Mouse (Mus musculus) kidney, embryonic 14.5 days (tissue): ENCODE data around the gene Tmem132c. TPM values are rescaled to one million over a fixed set of nuclear protein-coding genes. Genes with fewer than 3 reads are reported as not detected.

Experiments used
- ATAC-seq: fragments of 200-750 bp; cut with Nextera tagmentation; 2 replicates; pipeline ENCODE4 v1.8.0; 2017; ENCODE audit warnings: moderate number of reproducible peaks, mild to moderate bottlenecking, moderate TSS enrichment, moderate library complexity; ENCODE audit not compliant: low FRiP score, low TSS enrichment
- H3K27ac ChIP-seq: fragments of 300-500 bp; sonication (generic); 2 replicates; pipeline ENCODE4 v1.5.1; 2014; ENCODE audit warnings: low read depth, mild to moderate bottlenecking, low read length, moderate library complexity, mixed read lengths
- H3K27me3 ChIP-seq: fragments of 300-500 bp; sonication (generic); 2 replicates; pipeline ENCODE4 v1.6.1; 2014; ENCODE audit warnings: mild to moderate bottlenecking, low read length; ENCODE audit not compliant: control insufficient read depth, insufficient read depth
- H3K36me3 ChIP-seq: fragments of 300-500 bp; sonication (generic); 2 replicates; pipeline ENCODE4 v1.6.1; 2014; ENCODE audit warnings: low read length, mixed read lengths; ENCODE audit not compliant: control insufficient read depth, insufficient read depth
- H3K4me1 ChIP-seq: fragments of 300-500 bp; sonication (generic); 2 replicates; pipeline ENCODE4 v1.6.1; 2014; ENCODE audit warnings: low read length, mixed read lengths; ENCODE audit not compliant: control insufficient read depth, insufficient read depth
- H3K4me2 ChIP-seq: fragments of 300-500 bp; sonication (generic); replicated peaks from 2 replicates; pipeline ENCODE4 v1.6.1; 2014; ENCODE audit warnings: low read depth, mild to moderate bottlenecking, low read length
- H3K4me3 ChIP-seq: fragments of 300-500 bp; sonication (generic); 2 replicates; pipeline ENCODE4 v1.5.1; 2014; ENCODE audit warnings: mild to moderate bottlenecking, low read length
- H3K9ac ChIP-seq: fragments of 300-500 bp; sonication (generic); 2 replicates; pipeline ENCODE4 v1.6.1; 2014; ENCODE audit warnings: low read depth, mild to moderate bottlenecking, low read length, moderate library complexity
- H3K9me3 ChIP-seq: fragments of 300-500 bp; sonication (generic); 2 replicates; pipeline ENCODE4 v1.6.1; 2016; ENCODE audit warnings: low read length; ENCODE audit not compliant: control insufficient read depth
- WGBS: fragments of 180-500 bp; shearing (Covaris S2); extraction: QIAGEN DNeasy Blood & Tissue Kit; methylation state at CpG from one replicate; pipeline ENCODE4 v1.1.7; 2014; 5-methylcytosine and 5-hydroxymethylcytosine counted together
- polyA plus RNA-seq: library from polyadenylated mRNA; unstranded; fragments of >200 nt; fragmentation: Nextera tagmentation; extraction: Ambion mirVana; gene quantifications from 2 replicates; pipeline ENCODE4 v1.2.1, GENCODE M21; 2014

Tmem132c gene
- polyA plus RNA-seq, 1 experiment from 2014 or later: 0.77 TPM

DNA sequence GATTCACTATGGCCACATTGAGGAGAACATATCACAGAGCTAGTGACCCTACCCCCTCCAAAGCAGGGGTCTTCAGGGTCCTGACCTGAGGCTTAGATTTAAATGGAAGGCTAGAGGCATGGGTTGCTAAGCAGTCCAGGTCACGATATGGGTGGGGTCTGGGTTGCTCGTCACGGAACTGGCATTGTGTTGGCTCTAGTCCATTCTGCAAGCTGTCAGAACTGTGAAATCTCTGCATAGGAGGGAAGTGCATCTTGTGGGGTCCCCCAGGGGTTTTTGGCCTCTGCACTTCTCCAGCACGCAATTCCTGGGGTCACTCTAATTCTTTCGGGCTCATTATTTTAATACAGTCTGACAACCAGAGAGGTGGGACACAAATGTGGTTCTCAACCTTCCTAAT lies 55.9 kb downstream of the Tmem132c start:
- no peaks in the 10 kb centered on the region for H3K36me3 ChIP-seq
- 60% methylated on average over 5 of the region's 5 CpGs for WGBS
- no peak for ATAC-seq
- H3K4me3 ChIP-seq: no peak overlapping the region
- H3K4me1 ChIP-seq: peaks cover 3% of the 10 kb centered on the region; the same call in 1 of the 2 replicates
- no peak overlapping the region for H3K27ac ChIP-seq
- H3K9me3 ChIP-seq: no peaks in the 10 kb centered on the region
- H3K9ac ChIP-seq: no peak overlapping the region
- no peaks in the 10 kb centered on the region for H3K27me3 ChIP-seq
- no peak overlapping the region for H3K4me2 ChIP-seq

DNA sequence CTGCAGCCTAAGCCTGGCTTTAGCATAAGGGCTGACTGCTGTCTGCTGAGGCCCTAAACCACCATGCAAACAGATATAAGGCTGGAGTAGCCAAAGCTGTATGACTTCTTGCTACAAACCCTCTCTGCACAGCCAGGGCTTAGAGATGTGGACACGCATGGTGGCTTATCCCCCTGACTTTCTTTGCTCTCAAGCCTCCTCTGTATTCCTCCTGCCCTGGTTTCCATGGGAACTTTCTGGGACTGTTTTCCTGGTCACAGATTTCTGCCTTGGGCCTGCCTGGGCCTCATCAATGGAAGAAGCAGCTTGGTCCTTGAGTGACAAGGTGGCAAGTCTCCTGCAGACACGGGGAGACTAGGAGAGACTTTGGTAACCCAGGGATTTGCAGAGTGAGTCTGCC lies 56.5 kb downstream of the Tmem132c start:
- H3K36me3 ChIP-seq: no peaks in the 10 kb centered on the region
- H3K9ac ChIP-seq: no peak overlapping the region
- 47% methylated on average over 2 of the region's 2 CpGs for WGBS
- H3K27me3 ChIP-seq: no peaks in the 10 kb centered on the region
- H3K9me3 ChIP-seq: no peaks in the 10 kb centered on the region
- H3K4me1 ChIP-seq: peaks cover 3% of the 10 kb centered on the region; the same call in 1 of the 2 replicates
- H3K27ac ChIP-seq: no peak overlapping the region
- H3K4me3 ChIP-seq: no peak overlapping the region
- H3K4me2 ChIP-seq: no peak overlapping the region
- peak; percentile 41; the same call in 1 of the 2 replicates for ATAC-seq

DNA sequence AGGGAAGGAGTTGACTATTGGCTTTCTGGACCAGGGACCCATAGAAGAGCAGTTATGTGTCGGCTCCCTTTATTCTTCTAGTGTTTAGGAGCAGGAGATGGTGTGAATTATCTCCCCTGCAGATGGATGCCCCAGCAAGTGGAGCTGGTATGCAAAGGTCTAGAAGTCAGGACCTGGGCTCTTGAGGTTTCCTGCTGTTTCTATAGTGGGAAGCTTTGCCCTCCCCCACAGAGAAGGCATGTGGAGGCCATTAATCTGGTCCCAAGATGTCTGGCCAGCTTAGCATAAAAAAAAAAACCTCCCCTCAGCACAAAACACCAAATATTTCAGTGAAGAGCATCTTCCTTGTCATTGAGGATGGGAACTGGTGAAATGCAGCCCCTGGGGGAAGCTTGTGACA lies 57.4 kb downstream of the Tmem132c start:
- H3K27me3 ChIP-seq: no peaks in the 10 kb centered on the region
- WGBS: 11% methylated on average over 1 of the region's 1 CpGs
- no peak overlapping the region for H3K27ac ChIP-seq
- H3K36me3 ChIP-seq: no peaks in the 10 kb centered on the region
- H3K4me2 ChIP-seq: no peak overlapping the region
- H3K9me3 ChIP-seq: no peaks in the 10 kb centered on the region
- ATAC-seq: no peak
- H3K4me3 ChIP-seq: no peak overlapping the region
- H3K4me1 ChIP-seq: peaks cover 3% of the 10 kb centered on the region; the same call in 1 of the 2 replicates
- no peak overlapping the region for H3K9ac ChIP-seq

DNA sequence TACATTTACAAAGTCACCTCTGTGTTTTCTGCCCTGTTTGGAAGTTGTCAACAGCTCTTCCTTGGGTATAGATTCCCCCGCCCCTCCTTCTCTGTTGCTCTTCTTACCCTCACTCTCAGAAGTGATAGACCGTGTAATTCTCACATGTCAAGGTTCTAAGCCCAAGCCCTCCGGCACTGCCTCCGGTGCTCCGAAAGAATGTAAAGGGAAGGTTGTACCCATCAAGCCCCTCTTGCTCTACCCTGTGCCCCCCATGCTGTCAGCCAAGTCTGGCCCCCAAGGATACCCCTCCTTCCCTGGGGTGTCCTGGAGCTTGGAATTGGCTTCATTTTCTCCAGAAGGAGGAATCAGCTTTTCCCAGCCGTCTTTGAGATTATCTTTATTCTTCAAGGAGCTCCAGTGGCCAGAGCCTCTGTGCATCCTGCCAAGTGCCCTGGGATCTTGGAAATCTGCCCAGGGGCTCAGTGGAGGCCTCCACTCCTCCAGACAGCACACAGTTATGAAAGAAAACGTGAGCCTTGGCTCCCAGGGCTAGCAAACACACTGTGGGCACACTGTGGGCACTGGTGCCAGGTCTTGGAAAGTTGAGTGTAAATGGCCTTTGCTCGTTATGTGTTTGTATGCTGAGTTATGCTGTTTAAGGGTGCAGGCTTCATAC lies 59.1 kb downstream of the Tmem132c start:
- Histone ChIP-seq H3K9me3 (no peaks in the 10 kb centered on the region), H3K4me2 (no peak overlapping the region), H3K4me3 (no peak overlapping the region), H3K4me1 (peaks cover 3% of the 10 kb centered on the region; the same call in 1 of the 2 replicates), H3K9ac (no peak overlapping the region), H3K27ac (no peak overlapping the region), H3K27me3 (no peaks in the 10 kb centered on the region), H3K36me3 (no peaks in the 10 kb centered on the region)
- no peak for ATAC-seq
- 32% methylated on average over 8 of the region's 8 CpGs for WGBS

- Histone ChIP-seq H3K9me3 (no peaks in the 10 kb centered on the region), H3K9ac (no peak overlapping the region), H3K4me1 (0 out of 2 replicates have a peak, but pooled peaks cover 3% of the 10 kb centered on the region), H3K27me3 (no peaks in the 10 kb centered on the region), H3K27ac (no peak overlapping the region), H3K36me3 (no peaks in the 10 kb centered on the region), H3K4me3 (no peak overlapping the region), H3K4me2 (no peak overlapping the region)
- no peak for ATAC-seq
- 68% methylated on average over 5 of the region's 5 CpGs for WGBS
These were observed 63.7 kb downstream of the Tmem132c start for GRCm38 (mm10) chr5:127305312-127305711.

DNA sequence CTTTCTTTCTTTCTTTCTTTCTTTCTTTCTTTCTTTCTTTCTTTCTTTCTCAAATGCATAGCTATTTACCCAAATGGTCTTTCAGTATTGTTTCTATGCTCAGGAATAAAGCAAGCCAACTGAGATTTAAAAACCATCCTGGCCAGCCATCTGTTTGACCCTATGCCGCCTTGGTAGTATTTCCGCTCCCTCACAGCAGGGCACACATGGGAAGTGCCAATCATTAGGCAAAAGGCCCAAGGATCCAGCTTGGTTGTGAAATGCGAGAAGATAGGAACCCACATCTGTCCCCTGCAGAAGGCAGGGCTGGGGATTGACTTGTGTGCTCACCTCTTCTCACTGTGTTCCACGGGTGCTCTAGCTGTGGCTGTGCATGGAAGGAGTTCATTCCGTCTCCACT lies 64.1 kb downstream of the Tmem132c start:
- no peak overlapping the region for H3K4me2 ChIP-seq
- no peaks in the 10 kb centered on the region for H3K36me3 ChIP-seq
- no peak overlapping the region for H3K27ac ChIP-seq
- WGBS: 33% methylated on average over 5 of the region's 5 CpGs
- no peaks in the 10 kb centered on the region for H3K9me3 ChIP-seq
- no peak for ATAC-seq
- 0 out of 2 replicates have a peak, but pooled peaks cover 2% of the 10 kb centered on the region for H3K4me1 ChIP-seq
- H3K9ac ChIP-seq: no peak overlapping the region
- no peaks in the 10 kb centered on the region for H3K27me3 ChIP-seq
- no peak overlapping the region for H3K4me3 ChIP-seq

DNA sequence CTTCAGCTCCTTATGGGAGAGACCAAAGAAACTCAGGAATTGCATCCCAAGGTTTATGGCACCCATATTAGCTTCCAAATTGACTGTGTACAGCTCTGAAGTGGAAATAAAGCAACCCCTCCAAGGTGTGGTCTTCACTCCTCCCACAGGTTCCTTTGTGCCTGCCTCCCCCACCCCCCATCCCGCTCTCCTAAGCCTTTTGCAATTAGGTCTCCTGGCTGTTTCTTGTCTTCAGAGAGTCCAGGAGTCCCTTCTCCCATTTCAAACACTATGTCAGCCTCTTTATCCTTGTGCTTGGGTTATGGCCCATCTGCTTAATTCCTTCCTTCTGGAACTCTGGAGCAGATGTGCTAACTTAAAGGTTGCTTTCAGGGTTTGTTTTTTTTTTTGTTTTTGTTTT lies 65.1 kb downstream of the Tmem132c start:
- Histone ChIP-seq H3K4me2 (no peak overlapping the region), H3K9ac (no peak overlapping the region), H3K27ac (no peak overlapping the region), H3K27me3 (no peaks in the 10 kb centered on the region), H3K4me1 (no peaks in the 10 kb centered on the region), H3K36me3 (no peaks in the 10 kb centered on the region), H3K9me3 (no peaks in the 10 kb centered on the region), H3K4me3 (no peak overlapping the region)
- ATAC-seq: no peak
- 17% methylated on average over 1 of the region's 1 CpGs for WGBS

DNA sequence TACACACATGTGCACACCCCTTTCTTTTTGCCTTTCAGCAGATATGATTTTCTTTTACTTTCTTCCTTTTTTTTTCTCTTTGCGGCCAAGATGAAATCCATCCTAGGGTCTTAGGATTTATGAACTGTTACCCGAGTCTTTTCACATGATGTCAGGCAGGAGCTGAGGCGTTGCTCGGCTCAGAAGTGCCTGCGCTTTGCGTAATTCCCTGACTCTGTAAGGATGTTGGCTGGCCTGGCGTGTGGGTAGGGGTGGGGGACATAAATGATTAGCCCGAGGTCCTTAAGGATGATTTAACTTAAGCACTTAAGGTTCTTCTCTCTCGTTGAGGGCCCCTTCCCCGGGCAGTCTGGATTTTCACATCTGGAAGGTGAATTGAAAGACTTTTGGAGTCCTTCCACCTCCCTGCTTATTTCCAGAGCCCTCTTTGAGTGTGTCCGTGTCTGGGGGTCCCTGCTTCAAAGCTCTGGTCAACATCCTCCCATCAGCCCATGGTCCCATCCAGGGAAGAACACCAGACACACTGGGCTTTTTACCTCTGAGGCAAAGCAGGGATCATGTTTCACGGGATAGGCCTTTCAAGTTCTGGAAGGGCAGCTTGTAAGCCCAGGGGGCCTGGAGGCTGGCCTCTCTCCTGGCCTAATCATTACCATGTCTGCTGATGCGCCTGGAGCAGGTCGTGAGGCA lies 68.9 kb downstream of the Tmem132c start:
- H3K27ac ChIP-seq: no peak overlapping the region
- H3K4me1 ChIP-seq: no peaks in the 10 kb centered on the region
- WGBS: 10% methylated on average over 14 of the region's 14 CpGs
- H3K9ac ChIP-seq: no peak overlapping the region
- H3K4me2 ChIP-seq: no peak overlapping the region
- H3K27me3 ChIP-seq: no peaks in the 10 kb centered on the region
- H3K4me3 ChIP-seq: no peak overlapping the region
- ATAC-seq: peak; percentile 68; the same call in 1 of the 2 replicates
- no peaks in the 10 kb centered on the region for H3K9me3 ChIP-seq
- no peaks in the 10 kb centered on the region for H3K36me3 ChIP-seq

GRCm38 (mm10) chr5:127311005-127311331 lies 69.4 kb downstream of the Tmem132c start:
- H3K27ac ChIP-seq: no peak overlapping the region

More at GRCm38 (mm10) chr5:127311005-127311331, 69.4 kb downstream of the Tmem132c start:
- 0 out of 2 replicates have a peak, but pooled peaks have one; percentile 28 for ATAC-seq
- Histone ChIP-seq H3K36me3 (no peaks in the 10 kb centered on the region), H3K4me3 (no peak overlapping the region), H3K9me3 (no peaks in the 10 kb centered on the region), H3K9ac (no peak overlapping the region), H3K4me1 (no peaks in the 10 kb centered on the region), H3K4me2 (no peak overlapping the region), H3K27me3 (no peaks in the 10 kb centered on the region)
- WGBS: 46% methylated on average over 2 of the region's 2 CpGs
